Comparison of ENCODE assay signal across 28 mouse cellular contexts in the genomic region with DNA sequence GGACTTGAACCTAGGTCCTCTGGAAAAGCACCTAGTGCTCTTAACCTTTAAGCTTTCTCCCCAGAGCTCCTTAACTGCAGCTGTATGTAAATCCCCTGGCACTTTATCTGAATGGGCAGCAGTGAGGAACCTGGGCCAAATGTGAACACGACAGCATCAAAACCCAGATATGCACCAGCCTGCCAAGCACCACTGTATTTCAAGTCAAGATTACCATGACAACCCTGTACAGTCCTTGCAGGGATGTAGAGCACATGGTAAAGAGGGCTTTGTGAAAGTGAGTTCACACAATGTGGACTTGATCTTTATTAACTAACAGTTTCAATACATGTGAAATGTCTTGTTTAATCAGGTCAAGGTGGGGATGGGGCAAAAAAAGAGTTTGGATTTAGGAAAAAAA.
DNase-seq lines count a peak whose midpoint lies in the region; ATAC-seq and TF ChIP-seq lines count a peak whose summit lies in the region.
"Had no signal": no experiment of that assay in that cellular context is flagged by ENCODE, and none has a peak within 500 bp of the region (broad histone marks: within the 10 kb centered on the region; RNA-seq: fewer than 3 reads in every experiment).

No protein-coding gene starts in this region.

- H3K9me3 ChIP-seq in hindbrain, embryonic 13.5 days: no peaks in the 10 kb centered on the region
- H3K9me3 ChIP-seq in hindbrain, embryonic 10.5 days: no peaks in the 10 kb centered on the region
- no peaks in the 10 kb centered on the region for H3K9me3 ChIP-seq in forebrain, postnatal 0 days (ENCODE audit: low read length)
- H3K9me3 ChIP-seq in hindbrain, postnatal 0 days (ENCODE audit: low read length): no peaks in the 10 kb centered on the region
- H3K9me3 ChIP-seq in neural tube, embryonic 15.5 days (replicated peaks): no peaks in the 10 kb centered on the region
- H3K9me3 ChIP-seq: limb, embryonic 10.5 days; liver, embryonic 15.5 days; lung, embryonic 15.5 days had no signal

- DNase-seq in hindbrain, embryonic 10.5 days (ENCODE audit: low spot score): no peak
- DNase-seq in forebrain, postnatal 0 days: peak; percentile 18
- peak; percentile 39 for DNase-seq in hindbrain, postnatal 0 days (ENCODE audit: low spot score)
- DNase-seq in kidney, postnatal 14 days: no peak
- DNase-seq: adrenal gland, adult 2 months; B cell, adult 2 months; cerebellum, adult 11-12 months; cerebellum, postnatal 14 days; gastrocnemius, postnatal 36 days; heart, adult 2 months; kidney, adult 2 months; liver; retina, postnatal 1 day; right cerebral cortex, postnatal 25 days; spleen, adult 18-20 months; thymus, postnatal 14 days had no signal

- H3K9ac ChIP-seq in hindbrain, embryonic 13.5 days: no peak overlapping the region
- no peak overlapping the region for H3K9ac ChIP-seq in forebrain, postnatal 0 days
- no peak overlapping the region for H3K9ac ChIP-seq in hindbrain, postnatal 0 days (replicated peaks; ENCODE audit: low read length)
- no peak overlapping the region for H3K9ac ChIP-seq in neural tube, embryonic 15.5 days (replicated peaks)
- H3K9ac ChIP-seq: liver, embryonic 15.5 days; lung, embryonic 15.5 days had no signal

- H3K4me1 ChIP-seq in hindbrain, embryonic 13.5 days (replicated peaks): 0 out of 2 replicates have a peak, but pooled peaks cover 7% of the 10 kb centered on the region
- H3K4me1 ChIP-seq in hindbrain, embryonic 10.5 days (replicated peaks): peaks cover 2% of the 10 kb centered on the region; the same call in 1 of the 2 replicates
- no peaks in the 10 kb centered on the region for H3K4me1 ChIP-seq in forebrain, postnatal 0 days (ENCODE audit: insufficient read depth)
- no peaks in the 10 kb centered on the region for H3K4me1 ChIP-seq in hindbrain, postnatal 0 days (ENCODE audit: insufficient read depth, low read length)
- peaks cover 5% of the 10 kb centered on the region; the same call in 1 of the 2 replicates for H3K4me1 ChIP-seq in neural tube, embryonic 15.5 days
- H3K4me1 ChIP-seq: limb, embryonic 10.5 days; liver, embryonic 15.5 days; lung, embryonic 15.5 days had no signal

- H3K4me2 ChIP-seq in hindbrain, embryonic 13.5 days: no peak overlapping the region
- no peak overlapping the region for H3K4me2 ChIP-seq in forebrain, postnatal 0 days (ENCODE audit: low read depth)
- no peak overlapping the region for H3K4me2 ChIP-seq in hindbrain, postnatal 0 days (ENCODE audit: low read depth, low read length)
- H3K4me2 ChIP-seq in neural tube, embryonic 15.5 days: no peak overlapping the region
- H3K4me2 ChIP-seq: liver, embryonic 15.5 days; lung, embryonic 15.5 days had no signal

- WGBS in hindbrain, embryonic 13.5 days: 35% methylated on average over 1 of the region's 1 CpGs
- 81% methylated on average over 1 of the region's 1 CpGs for WGBS in hindbrain, embryonic 10.5 days
- 9% methylated on average over 1 of the region's 1 CpGs for WGBS in forebrain, postnatal 0 days
- WGBS in hindbrain, postnatal 0 days: 15% methylated on average over 1 of the region's 1 CpGs
- WGBS in neural tube, embryonic 15.5 days: 28% methylated on average over 1 of the region's 1 CpGs

- no peak for TF ChIP-seq CTCF in forebrain, postnatal 0 days (IDR thresholded peaks at IDR 0.05; ENCODE audit: low read depth)
- no peak for TF ChIP-seq CTCF in hindbrain, postnatal 0 days (IDR thresholded peaks at IDR 0.05; ENCODE audit: low read depth)

- no peak overlapping the region for H3K27ac ChIP-seq in hindbrain, embryonic 13.5 days
- H3K27ac ChIP-seq in hindbrain, embryonic 10.5 days: no peak overlapping the region
- no peak overlapping the region for H3K27ac ChIP-seq in forebrain, postnatal 0 days (ENCODE audit: low read depth, low read length)
- H3K27ac ChIP-seq in hindbrain, postnatal 0 days: no peak overlapping the region
- no peak overlapping the region for H3K27ac ChIP-seq in neural tube, embryonic 15.5 days (replicated peaks)
- H3K27ac ChIP-seq: heart, adult 2 months; kidney, postnatal 0 days; limb, embryonic 10.5 days; liver, embryonic 15.5 days; lung, embryonic 15.5 days; macrophage had no signal

- ATAC-seq in hindbrain, embryonic 13.5 days (ENCODE audit: low FRiP score): peak; percentile 73
- ATAC-seq in forebrain, postnatal 0 days: peak; percentile 76
- ATAC-seq in hindbrain, postnatal 0 days: peak; percentile 68
- ATAC-seq in neural tube, embryonic 15.5 days (ENCODE audit: low FRiP score): peak; percentile 72; the same call in 1 of the 2 replicates
- ATAC-seq in inflammation-experienced regulatory T-cells, adult 6 months: no peak
- ATAC-seq: Patski had no signal

- H3K36me3 ChIP-seq in hindbrain, embryonic 13.5 days: no peaks in the 10 kb centered on the region
- no peaks in the 10 kb centered on the region for H3K36me3 ChIP-seq in hindbrain, embryonic 10.5 days
- H3K36me3 ChIP-seq in forebrain, postnatal 0 days (ENCODE audit: insufficient read depth): no peaks in the 10 kb centered on the region
- no peaks in the 10 kb centered on the region for H3K36me3 ChIP-seq in hindbrain, postnatal 0 days (ENCODE audit: insufficient read depth, low read length)
- no peaks in the 10 kb centered on the region for H3K36me3 ChIP-seq in neural tube, embryonic 15.5 days
- H3K36me3 ChIP-seq: G1E; limb, embryonic 10.5 days; liver, embryonic 15.5 days; lung, embryonic 15.5 days had no signal

- no peaks in the 10 kb centered on the region for H3K27me3 ChIP-seq in hindbrain, embryonic 13.5 days
- H3K27me3 ChIP-seq in hindbrain, embryonic 10.5 days (ENCODE audit: insufficient read depth, poor library complexity, severe bottlenecking): no peaks in the 10 kb centered on the region
- H3K27me3 ChIP-seq in forebrain, postnatal 0 days (ENCODE audit: insufficient read depth, low read length): no peaks in the 10 kb centered on the region
- no peaks in the 10 kb centered on the region for H3K27me3 ChIP-seq in hindbrain, postnatal 0 days (ENCODE audit: insufficient read depth, low read length)
- no peaks in the 10 kb centered on the region for H3K27me3 ChIP-seq in neural tube, embryonic 15.5 days (replicated peaks)
- H3K27me3 ChIP-seq: CH12.LX; liver, embryonic 15.5 days; lung, embryonic 15.5 days; Patski had no signal

- no peak overlapping the region for H3K4me3 ChIP-seq in hindbrain, embryonic 13.5 days
- no peak overlapping the region for H3K4me3 ChIP-seq in hindbrain, embryonic 10.5 days
- no peak overlapping the region for H3K4me3 ChIP-seq in forebrain, postnatal 0 days (ENCODE audit: low read depth, low read length)
- H3K4me3 ChIP-seq in hindbrain, postnatal 0 days (ENCODE audit: low read length): no peak overlapping the region
- H3K4me3 ChIP-seq in neural tube, embryonic 15.5 days (replicated peaks): no peak overlapping the region
- H3K4me3 ChIP-seq: heart, adult 2 months; limb, embryonic 10.5 days; liver, embryonic 15.5 days; lung, embryonic 15.5 days; myocyte had no signal

Comparison
In these comparisons a context has a peak if more than half of its experiments do, and no peak if none do; other contexts are left out.
1. DNase-seq: peak in forebrain, postnatal 0 days (single experiment) and hindbrain, postnatal 0 days (single experiment); none in hindbrain, embryonic 10.5 days (single experiment) and kidney, postnatal 14 days (single experiment).